Comparison of ENCODE assay signal across 18 mouse cellular contexts in genomic region chr11:52306431-52306830, GRCm38 (mm10). TPM values are rescaled to one million over a fixed set of nuclear protein-coding genes. Genes with fewer than 3 reads are reported as not detected.
DNase-seq lines count a peak whose midpoint lies in the region; ATAC-seq lines count a peak whose summit lies in the region.
"Had no signal": no experiment of that assay in that cellular context is flagged by ENCODE, and none has a peak within 500 bp of the region (broad histone marks: within the 10 kb centered on the region; RNA-seq: fewer than 3 reads in every experiment).

No protein-coding gene starts in this region.

- peak; percentile 44; the same call in 1 of the 2 replicates for ATAC-seq in granulocyte monocyte progenitor cell, adult 5-6 weeks (replicated peaks; ENCODE audit: poor library complexity, severe bottlenecking)
- ATAC-seq: forebrain, embryonic 15.5 days; Patski had no signal

- peak; percentile 50 to 68 for DNase-seq in adrenal gland, adult (ENCODE audit: inconsistent age in 2 of 2, low spot score in 1 of 2)
- no peak for DNase-seq in adrenal gland, postnatal 4 days (ENCODE audit: low spot score in 2 of 2)
- peak; percentile 19 for DNase-seq in kidney, adult 11 months
- DNase-seq in kidney, postnatal 36 days = no peak
- peak; percentile 55 for DNase-seq in 416B (ENCODE audit: low read depth)
- DNase-seq in gastrocnemius, postnatal 25 days = no peak
- DNase-seq: B cell, adult 2 months; cerebellum, adult 11-12 months; cerebellum, adult 8-10 months; cerebellum, postnatal 10 days; cerebellum, postnatal 36 days; embryo, embryonic 11 days; gastrocnemius, postnatal 36 days; heart, adult 11 months had no signal

RNA-seq across cellular contexts. Expression of gene Tcf7, which starts 23.6 kb away (rescaled TPM):
- total RNA-seq in adrenal gland, postnatal 4 days (2021) = 10 to 100 TPM; 66.8 to 71.8 TPM
- total RNA-seq in granulocyte monocyte progenitor cell, adult 5-6 weeks (2014; fragmentation: Nextera tagmentation) = 1.4 TPM in 1 of 2 replicates, not detected in the other
- total RNA-seq in granulocyte monocyte progenitor cell, adult 5-6 weeks (2017) = 0.30 and 0.82 TPM in 2 replicates
- total RNA-seq in gastrocnemius, postnatal 25 days (2021) = 1 to 10 TPM in 1 of 2 experiments, under 1 TPM in 1; 0.36 to 1.0 TPM
- total RNA-seq: G1E had no signal

RNA-seq across cellular contexts. Expression of gene Vdac1, which starts 54.2 kb away (rescaled TPM):
- total RNA-seq in adrenal gland, postnatal 4 days (2021) = 100 to 1,000 TPM; 323 to 340 TPM
- total RNA-seq in granulocyte monocyte progenitor cell, adult 5-6 weeks (2014; fragmentation: Nextera tagmentation) = 126 and 132 TPM in 2 replicates
- total RNA-seq in granulocyte monocyte progenitor cell, adult 5-6 weeks (2017) = 205 and 244 TPM in 2 replicates
- total RNA-seq in gastrocnemius, postnatal 25 days (2021) = 1,000 to 10,000 TPM; 1,373 to 1,455 TPM

Comparison
In these comparisons a context has a peak if more than half of its experiments do, and no peak if none do; other contexts are left out.
1. DNase-seq: peak in adrenal gland, adult (2 of 2), kidney, adult 11 months (single experiment) and 416B (single experiment); none in adrenal gland, postnatal 4 days (0 of 2), kidney, postnatal 36 days (0 of 2) and gastrocnemius, postnatal 25 days (single experiment).
2. RNA of gene Tcf7, which starts 23.6 kb away (total RNA-seq): 66.8 to 71.8 TPM in adrenal gland, postnatal 4 days; 0.30 to 1.4 TPM in granulocyte monocyte progenitor cell, adult 5-6 weeks and 0.36 to 1.0 TPM in gastrocnemius, postnatal 25 days; every median in the first group is over 10 times any median in the second.
3. RNA of gene Vdac1, which starts 54.2 kb away (total RNA-seq): 1,373 to 1,455 TPM in gastrocnemius, postnatal 25 days; 323 to 340 TPM in adrenal gland, postnatal 4 days and 126 to 244 TPM in granulocyte monocyte progenitor cell, adult 5-6 weeks; every median in the first group is over 4 times any median in the second.